Mouse (Mus musculus) intestine, embryonic 16.5 days (tissue): Measurements from ENCODE around the gene Hba-x. TPM values are rescaled to one million over a fixed set of nuclear protein-coding genes. Genes with fewer than 3 reads are reported as not detected.

Experiments used
- polyA plus RNA-seq: library from polyadenylated mRNA; unstranded; fragments of >200 nt; fragmentation: Nextera tagmentation; extraction: Ambion mirVana; gene quantifications from 2 replicates; pipeline ENCODE4 v1.2.1, GENCODE M21; 2015

Gene Hba-x
- polyA plus RNA-seq, 1 experiment from 2014 or later: 16.4 TPM

Other genes with a start within 250 kb of the Hba-x start
- 0.02 and 0.11 TPM in 2 replicates for gene Il9r, start 76.1 kb upstream of the Hba-x start, polyA plus RNA-seq
- gene Snrnp25, start 71.0 kb upstream of the Hba-x start, polyA plus RNA-seq: 40.7 and 45.6 TPM in 2 replicates
- 50.3 and 51.5 TPM in 2 replicates for gene Rhbdf1, start 54.1 kb upstream of the Hba-x start, polyA plus RNA-seq
- gene Mpg, start 49.9 kb upstream of the Hba-x start, polyA plus RNA-seq: 32.6 and 33.8 TPM in 2 replicates
- gene Nprl3, start 8.7 kb upstream of the Hba-x start, polyA plus RNA-seq: 28.3 and 34.6 TPM in 2 replicates
- gene Hba-a1, start 7.1 kb downstream of the Hba-x start, polyA plus RNA-seq: 3,658 and 4,448 TPM in 2 replicates
- 2.1 and 3.0 TPM in 2 replicates for gene Hbq1b, start 10.6 kb downstream of the Hba-x start, polyA plus RNA-seq
- 9,012 and 11,055 TPM in 2 replicates for gene Hba-a2, start 20.1 kb downstream of the Hba-x start, polyA plus RNA-seq
- 0.54 and 0.55 TPM in 2 replicates for gene Hbq1a, start 23.7 kb downstream of the Hba-x start, polyA plus RNA-seq
- 9.6 and 10.0 TPM in 2 replicates for gene Sh3pxd2b, start 71.4 kb downstream of the Hba-x start, polyA plus RNA-seq
- 21.8 and 22.6 TPM in 2 replicates for gene Ubtd2, start 179.0 kb downstream of the Hba-x start, polyA plus RNA-seq